Mouse (Mus musculus): ENCODE data around the gene Map3k20. TPM values are rescaled to one million over a fixed set of nuclear protein-coding genes. Genes with fewer than 3 reads are reported as not detected.

The Map3k20 gene
- polyA plus RNA-seq, 1 experiment from 2014 or later, result 16.9 TPM

DNA sequence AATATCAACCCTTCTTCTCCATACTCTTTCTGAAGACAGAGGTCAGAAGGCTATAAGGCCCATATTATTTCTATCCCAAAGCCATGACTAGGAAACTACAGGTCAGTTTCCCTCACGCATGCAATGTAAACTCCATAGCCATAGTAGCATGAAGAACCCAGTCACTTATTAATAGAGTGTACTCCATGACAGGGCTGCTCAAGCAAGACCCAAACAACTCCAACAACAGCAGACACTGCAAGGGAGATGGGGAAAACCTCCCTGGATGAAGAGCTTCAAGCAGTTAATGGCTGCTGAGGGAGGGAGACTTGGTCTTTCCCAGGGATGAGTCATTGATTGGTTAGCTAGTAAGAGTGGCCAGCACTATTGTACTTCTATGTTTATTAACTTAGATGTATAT is 78.0 kb downstream of the Map3k20 start:
- no peaks in the 10 kb centered on the region for H3K79me2 ChIP-seq (ENCODE audit: inconsistent target)
- H3K27ac ChIP-seq, result no peak overlapping the region
- WGBS (ENCODE audit: missing documents), result 100% methylated on average over 1 of the region's 1 CpGs
- H3K36me3 ChIP-seq (ENCODE audit: inconsistent target), result no peaks in the 10 kb centered on the region
- no peak overlapping the region for H3K4me3 ChIP-seq (ENCODE audit: inconsistent target)

GRCm38 (mm10) chr2:72365930-72366329 is 80.5 kb downstream of the Map3k20 start:
- WGBS (ENCODE audit: missing documents), result 52% methylated on average over 7 of the region's 7 CpGs
- H3K27ac ChIP-seq, result peak overlapping the region; percentile 95
- H3K4me3 ChIP-seq (ENCODE audit: inconsistent target), result no peak overlapping the region
- H3K79me2 ChIP-seq (ENCODE audit: inconsistent target), result no peaks in the 10 kb centered on the region
- no peaks in the 10 kb centered on the region for H3K36me3 ChIP-seq (ENCODE audit: inconsistent target)

DNA sequence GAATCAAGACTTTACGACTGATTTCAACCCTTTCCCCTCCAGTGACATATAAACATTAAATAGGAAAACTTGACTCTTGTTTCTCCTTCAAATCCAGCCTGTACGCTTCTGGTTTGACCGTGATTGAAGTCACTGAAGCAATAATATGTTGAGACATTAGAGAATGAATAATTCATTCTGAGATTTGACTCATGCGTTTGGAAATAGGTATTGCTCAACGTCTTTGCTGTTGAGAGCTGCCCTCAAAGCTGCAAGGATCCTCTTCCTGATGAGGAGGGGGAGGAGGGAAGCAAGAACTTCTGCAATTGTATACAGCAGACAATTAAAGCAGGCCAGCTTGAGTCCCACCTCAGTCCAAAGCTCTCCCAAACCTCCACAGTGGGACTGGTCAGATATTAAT is 81.1 kb downstream of the Map3k20 start:
- Histone ChIP-seq H3K27ac (peak overlapping the region; percentile 95), H3K36me3 (ENCODE audit: inconsistent target) (no peaks in the 10 kb centered on the region), H3K79me2 (ENCODE audit: inconsistent target) (no peaks in the 10 kb centered on the region), H3K4me3 (ENCODE audit: inconsistent target) (no peak overlapping the region)
- 5% methylated on average over 5 of the region's 5 CpGs for WGBS (ENCODE audit: missing documents)

GRCm38 (mm10) chr2:72367850-72368249 is 82.4 kb downstream of the Map3k20 start:
- H3K36me3 ChIP-seq (ENCODE audit: inconsistent target), result no peaks in the 10 kb centered on the region
- H3K4me3 ChIP-seq (ENCODE audit: inconsistent target), result no peak overlapping the region
- WGBS (ENCODE audit: missing documents), result 93% methylated on average over 5 of the region's 5 CpGs
- H3K79me2 ChIP-seq (ENCODE audit: inconsistent target), result no peaks in the 10 kb centered on the region
- peak overlapping the region; percentile 95 for H3K27ac ChIP-seq

- H3K79me2 ChIP-seq (ENCODE audit: inconsistent target), result no peaks in the 10 kb centered on the region
- 2% methylated on average over 6 of the region's 6 CpGs for WGBS (ENCODE audit: missing documents)
- no peak overlapping the region for H3K4me3 ChIP-seq (ENCODE audit: inconsistent target)
These were observed 83.7 kb downstream of the Map3k20 start for GRCm38 (mm10) chr2:72369140-72369600.

DNA sequence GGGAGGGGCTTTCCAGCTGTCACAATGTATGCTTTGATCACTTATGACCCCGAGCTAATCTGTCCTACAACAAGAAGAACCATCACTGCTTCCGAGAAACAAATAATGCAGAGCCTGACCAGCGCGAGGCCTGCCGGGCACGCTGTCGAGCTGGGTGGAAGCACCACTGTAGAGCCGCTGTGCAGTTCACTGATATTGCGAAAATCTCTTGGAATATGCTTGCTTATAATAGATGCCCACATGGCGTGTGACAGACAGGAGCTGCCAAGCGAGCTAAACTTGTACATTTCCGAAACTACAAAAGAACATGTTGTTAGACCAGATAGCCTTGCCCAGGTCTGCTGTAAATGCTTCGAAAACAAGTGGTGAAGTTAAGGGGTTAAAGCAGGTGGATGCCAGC is 86.7 kb downstream of the Map3k20 start:
- no peaks in the 10 kb centered on the region for H3K79me2 ChIP-seq (ENCODE audit: inconsistent target)
- WGBS (ENCODE audit: missing documents), result 62% methylated on average over 13 of the region's 13 CpGs
- H3K27ac ChIP-seq, result peak overlapping the region; percentile 27
- H3K36me3 ChIP-seq (ENCODE audit: inconsistent target), result no peaks in the 10 kb centered on the region
- no peak overlapping the region for H3K4me3 ChIP-seq (ENCODE audit: inconsistent target)

More at GRCm38 (mm10) chr2:72369140-72369600, 83.7 kb downstream of the Map3k20 start:
- H3K27ac ChIP-seq, result peak overlapping the region; percentile 95
- H3K36me3 ChIP-seq (ENCODE audit: inconsistent target), result no peaks in the 10 kb centered on the region

DNA sequence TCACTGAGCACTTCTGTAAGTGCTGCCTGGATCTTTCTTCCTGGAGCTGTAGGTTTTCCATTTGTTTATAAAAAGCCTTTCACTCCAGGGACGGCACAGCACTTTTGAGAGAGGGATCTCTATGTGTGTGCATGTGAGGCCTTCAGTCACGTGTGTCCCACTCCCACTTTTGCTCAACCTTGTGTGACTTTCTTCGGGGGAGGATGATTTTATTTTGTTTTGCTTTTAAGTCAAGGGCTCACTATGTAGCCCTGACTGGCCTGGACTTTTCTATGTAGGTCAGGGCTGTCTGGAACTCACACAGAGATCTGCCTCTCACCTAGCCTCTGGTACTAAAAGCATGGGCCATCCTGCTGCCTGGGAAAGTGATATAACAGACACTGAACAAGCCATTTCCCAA is 88.6 kb downstream of the Map3k20 start:
- WGBS (ENCODE audit: missing documents), result 96% methylated on average over 3 of the region's 3 CpGs
- Histone ChIP-seq H3K36me3 (ENCODE audit: inconsistent target) (no peaks in the 10 kb centered on the region), H3K79me2 (ENCODE audit: inconsistent target) (no peaks in the 10 kb centered on the region)

DNA sequence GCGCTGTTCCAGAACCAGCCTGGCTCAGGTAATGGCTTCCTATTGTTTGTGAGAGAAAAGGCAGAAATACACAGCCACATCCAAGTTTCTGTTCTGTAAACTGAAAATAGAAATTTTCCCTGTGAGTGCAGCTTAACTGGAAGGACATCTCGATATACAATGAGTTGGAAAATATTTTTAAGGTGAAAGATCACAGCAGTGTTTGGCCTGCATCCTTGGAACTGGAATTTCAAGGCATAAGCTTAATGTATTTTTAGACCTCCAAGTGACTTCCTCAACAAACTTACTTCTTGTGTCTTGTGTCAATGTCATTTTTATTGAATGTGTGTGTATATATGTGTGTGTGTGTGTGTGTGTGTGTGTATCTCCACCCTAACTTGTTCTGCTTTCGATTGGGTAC is 90.4 kb downstream of the Map3k20 start:
- 49% methylated on average over 3 of the region's 3 CpGs for WGBS (ENCODE audit: missing documents)
- H3K27ac ChIP-seq, result peak overlapping the region; percentile 28
- no peaks in the 10 kb centered on the region for H3K36me3 ChIP-seq (ENCODE audit: inconsistent target)
- H3K79me2 ChIP-seq (ENCODE audit: inconsistent target), result no peaks in the 10 kb centered on the region
- H3K4me3 ChIP-seq (ENCODE audit: inconsistent target), result no peak overlapping the region

More for the DNA sequence above, 88.6 kb downstream of the Map3k20 start:
- Histone ChIP-seq H3K27ac (no peak overlapping the region), H3K4me3 (ENCODE audit: inconsistent target) (no peak overlapping the region)

- WGBS (ENCODE audit: missing documents), result 96% methylated on average over 5 of the region's 5 CpGs
- Histone ChIP-seq H3K27ac (no peak overlapping the region), H3K4me3 (ENCODE audit: inconsistent target) (no peak overlapping the region), H3K79me2 (ENCODE audit: inconsistent target) (no peaks in the 10 kb centered on the region), H3K36me3 (ENCODE audit: inconsistent target) (no peaks in the 10 kb centered on the region)
These were observed 91.5 kb downstream of the Map3k20 start for GRCm38 (mm10) chr2:72376946-72377345.

DNA sequence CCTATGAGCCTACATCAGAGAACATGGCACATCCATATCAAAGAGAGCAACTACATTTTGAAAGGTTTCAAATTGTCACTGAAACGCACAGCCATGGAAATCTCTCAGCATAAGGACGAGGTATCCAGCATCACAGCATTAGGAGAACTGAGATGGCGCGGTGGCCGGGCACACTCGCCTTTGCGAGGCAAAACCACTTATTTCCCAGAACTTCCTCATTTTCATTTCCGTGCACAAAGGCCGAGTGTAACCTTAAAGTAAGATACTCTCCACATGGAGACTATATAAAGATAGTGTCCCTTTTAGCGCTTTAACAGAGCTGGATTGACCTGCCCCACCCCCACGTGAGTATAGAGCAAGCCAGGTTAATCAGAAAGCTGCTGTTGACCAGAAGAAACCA is 94.0 kb downstream of the Map3k20 start:
- no peaks in the 10 kb centered on the region for H3K36me3 ChIP-seq (ENCODE audit: inconsistent target)
- peak overlapping the region; percentile 31 for H3K27ac ChIP-seq
- no peaks in the 10 kb centered on the region for H3K79me2 ChIP-seq (ENCODE audit: inconsistent target)
- WGBS (ENCODE audit: missing documents), result 10% methylated on average over 11 of the region's 11 CpGs
- H3K4me3 ChIP-seq (ENCODE audit: inconsistent target), result no peak overlapping the region

GRCm38 (mm10) chr2:72382662-72383061 is 97.2 kb downstream of the Map3k20 start:
- Histone ChIP-seq H3K27ac (no peak overlapping the region), H3K36me3 (ENCODE audit: inconsistent target) (no peaks in the 10 kb centered on the region), H3K79me2 (ENCODE audit: inconsistent target) (no peaks in the 10 kb centered on the region), H3K4me3 (ENCODE audit: inconsistent target) (no peak overlapping the region)
- 83% methylated on average over 6 of the region's 6 CpGs for WGBS (ENCODE audit: missing documents)

GRCm38 (mm10) chr2:72383321-72383720 is 97.9 kb downstream of the Map3k20 start:
- H3K4me3 ChIP-seq (ENCODE audit: inconsistent target), result no peak overlapping the region
- H3K36me3 ChIP-seq (ENCODE audit: inconsistent target), result no peaks in the 10 kb centered on the region
- no peaks in the 10 kb centered on the region for H3K79me2 ChIP-seq (ENCODE audit: inconsistent target)
- no peak overlapping the region for H3K27ac ChIP-seq
- 89% methylated on average over 11 of the region's 11 CpGs for WGBS (ENCODE audit: missing documents)

DNA sequence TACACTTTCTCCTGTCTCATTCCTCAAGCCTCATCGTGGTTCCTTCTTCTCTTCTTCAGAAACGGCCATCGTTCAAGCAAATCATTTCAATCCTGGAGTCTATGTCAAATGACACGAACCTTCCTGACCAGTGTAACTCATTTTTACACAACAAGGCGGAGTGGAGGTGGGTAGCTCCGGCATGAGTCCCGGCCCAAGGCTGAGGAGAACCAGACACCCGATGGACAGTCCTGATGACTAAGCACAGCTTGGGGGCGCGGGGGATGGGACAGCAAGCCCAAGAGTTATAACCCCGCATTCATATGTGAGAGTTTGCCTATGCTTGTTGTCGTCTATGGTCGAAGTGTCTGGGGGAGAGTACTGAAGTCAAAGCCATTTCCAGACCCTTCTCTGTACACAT is 104.0 kb downstream of the Map3k20 start:
- Histone ChIP-seq H3K79me2 (ENCODE audit: inconsistent target) (no peaks in the 10 kb centered on the region), H3K4me3 (ENCODE audit: inconsistent target) (no peak overlapping the region), H3K36me3 (ENCODE audit: inconsistent target) (no peaks in the 10 kb centered on the region), H3K27ac (no peak overlapping the region)
- 91% methylated on average over 13 of the region's 13 CpGs for WGBS (ENCODE audit: missing documents)

DNA sequence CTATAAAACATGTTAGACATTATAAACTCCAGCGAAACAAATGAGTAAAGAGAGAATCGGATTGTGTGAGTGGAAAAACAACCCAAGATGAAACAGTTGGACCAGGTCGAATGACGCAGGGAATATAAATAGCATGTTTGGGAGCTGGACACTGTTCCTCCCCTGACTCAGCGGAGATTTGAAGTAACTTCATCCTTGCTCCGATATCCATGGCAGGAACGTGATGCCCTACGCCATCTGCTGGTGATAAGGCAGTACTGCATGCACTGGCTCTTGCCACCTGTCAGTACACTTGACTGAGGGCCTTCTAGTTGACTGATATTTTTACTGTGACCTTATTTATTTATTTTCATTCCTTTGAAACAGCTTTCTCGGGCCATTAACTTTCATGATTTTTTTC is 104.5 kb downstream of the Map3k20 start:
- H3K79me2 ChIP-seq (ENCODE audit: inconsistent target), result no peaks in the 10 kb centered on the region
- WGBS (ENCODE audit: missing documents), result 22% methylated on average over 8 of the region's 9 CpGs
- H3K27ac ChIP-seq, result no peak overlapping the region
- H3K4me3 ChIP-seq (ENCODE audit: inconsistent target), result no peak overlapping the region
- H3K36me3 ChIP-seq (ENCODE audit: inconsistent target), result no peaks in the 10 kb centered on the region

- Histone ChIP-seq H3K79me2 (ENCODE audit: inconsistent target) (no peaks in the 10 kb centered on the region), H3K4me3 (ENCODE audit: inconsistent target) (no peak overlapping the region), H3K27ac (no peak overlapping the region), H3K36me3 (ENCODE audit: inconsistent target) (no peaks in the 10 kb centered on the region)
- 91% methylated on average over 6 of the region's 6 CpGs for WGBS (ENCODE audit: missing documents)
These were observed 105.0 kb downstream of the Map3k20 start for GRCm38 (mm10) chr2:72390474-72390873.

DNA sequence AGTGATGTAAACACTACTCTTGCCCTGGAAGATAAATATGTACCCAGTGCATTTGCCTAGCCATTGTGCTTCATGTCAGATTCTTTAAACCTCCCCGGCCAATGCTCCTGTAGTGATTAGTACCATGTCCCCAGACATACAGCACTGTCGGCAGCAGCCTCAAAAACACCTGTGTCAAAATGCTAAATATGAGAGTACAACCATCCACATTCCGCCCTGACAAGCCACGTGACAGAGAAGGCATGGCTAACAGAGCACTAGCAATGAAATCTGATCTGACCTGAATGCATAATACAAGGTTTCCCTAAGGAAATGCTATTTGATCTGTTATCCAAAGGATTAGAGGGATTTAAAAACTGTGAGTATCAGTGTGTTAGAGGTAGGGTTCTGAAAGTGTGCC is 105.6 kb downstream of the Map3k20 start:
- no peaks in the 10 kb centered on the region for H3K79me2 ChIP-seq (ENCODE audit: inconsistent target)
- H3K4me3 ChIP-seq (ENCODE audit: inconsistent target), result no peak overlapping the region
- H3K36me3 ChIP-seq (ENCODE audit: inconsistent target), result no peaks in the 10 kb centered on the region
- 95% methylated on average over 4 of the region's 4 CpGs for WGBS (ENCODE audit: missing documents)
- H3K27ac ChIP-seq, result no peak overlapping the region
